Mouse (Mus musculus) cerebellum, adult 2 months (tissue): ENCODE results near the gene Parp8.

ENCODE experiments used
- CTCF ChIP-seq: fragments of 200-500 bp; IDR thresholded peaks from 2 replicates; pipeline ENCODE4 v1.5.1; 2011; ENCODE audit warnings: low read depth, mild to moderate bottlenecking, control low read depth, low read length, moderate library complexity, borderline replicate concordance; ENCODE audit not compliant: insufficient read depth
- POLR2A ChIP-seq: fragments of 200-500 bp; IDR thresholded peaks from 2 replicates; pipeline ENCODE4 v1.6.1; 2011; ENCODE audit warnings: low read length, control low read depth, borderline replicate concordance; ENCODE audit not compliant: insufficient read depth

DNA sequence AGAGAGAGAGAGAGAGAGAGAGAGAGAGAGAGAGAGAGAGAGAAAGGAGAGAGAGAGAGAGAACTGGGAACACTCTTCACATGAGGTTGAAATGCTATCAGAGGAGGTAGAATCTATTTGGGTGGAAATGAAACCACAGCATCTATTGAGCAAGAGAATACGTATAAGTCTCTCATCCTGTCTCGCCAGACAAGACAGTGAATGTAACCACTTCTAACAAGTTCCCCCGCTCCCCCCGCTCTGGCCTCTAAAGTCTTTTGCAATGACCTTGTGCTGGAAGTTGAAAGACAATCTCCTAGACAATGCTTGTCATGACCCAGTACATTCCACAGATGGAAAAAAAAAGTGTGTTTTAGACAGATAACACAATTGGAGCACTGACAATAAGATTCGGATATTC is 181.4 kb downstream of the Parp8 start:
- TF ChIP-seq POLR2A (no peak), CTCF (no peak)
